Mouse (Mus musculus) heart, adult 2 months (tissue): ENCODE measurements around the gene BC004004. TPM values are rescaled to one million over a fixed set of nuclear protein-coding genes. Genes with fewer than 3 reads are reported as not detected.
"Not testable (repeated sequence)": the region's sequence is repeated elsewhere in the genome, so short reads cannot be mapped to it uniquely, and the experiment has no call there.

Experiments used
- DNase-seq, 2 experiments: peaks; one replicate each; pipeline ENCODE4 v3.0.0; 2021
- H3K27ac ChIP-seq: fragments of 200-600 bp; 2 replicates; pipeline ENCODE4 v1.8.1; 2022
- H3K27me3 ChIP-seq: fragments of 200-500 bp; 2 replicates; pipeline ENCODE4 v1.6.1; 2012; ENCODE audit warnings: mild to moderate bottlenecking, low read length, inconsistent platforms, mixed read lengths; ENCODE audit not compliant: control insufficient read depth, insufficient read depth
- H3K36me3 ChIP-seq: fragments of 200-500 bp; 2 replicates; pipeline ENCODE4 v1.6.1; 2012; ENCODE audit warnings: low read length, inconsistent platforms; ENCODE audit not compliant: control insufficient read depth, insufficient read depth
- H3K4me1 ChIP-seq: fragments of 200-500 bp; 2 replicates; pipeline ENCODE4 v1.6.1; 2011; ENCODE audit warnings: low read length; ENCODE audit not compliant: control insufficient read depth, insufficient read depth
- H3K4me3 ChIP-seq: fragments of 200-600 bp; 2 replicates; pipeline ENCODE4 v1.8.1; 2022
- H3K79me2 ChIP-seq: fragments of 200-500 bp; replicated peaks from 2 replicates; pipeline ENCODE4 v1.6.1; 2012; ENCODE audit warnings: mild to moderate bottlenecking, inconsistent platforms, low read length, moderate library complexity, mixed read lengths; ENCODE audit not compliant: control insufficient read depth, insufficient read depth
- H3K9ac ChIP-seq: fragments of 200-500 bp; 2 replicates; pipeline ENCODE4 v1.6.1; 2012; ENCODE audit warnings: low read depth, mild to moderate bottlenecking, control low read depth, inconsistent platforms, low read length, mixed read lengths
- CTCF ChIP-seq: fragments of 200-600 bp; IDR thresholded peaks from 2 replicates; pipeline ENCODE4 v1.8.1; 2022; ENCODE audit warnings: antibody characterized with exemption, mild to moderate bottlenecking, moderate library complexity
- EP300 ChIP-seq: fragments of 200-500 bp; IDR thresholded peaks from 2 replicates; pipeline ENCODE4 v1.6.1; 2011; ENCODE audit warnings: low read depth, low read length, control low read depth; ENCODE audit not compliant: insufficient read depth
- POLR2A ChIP-seq: fragments of 200-500 bp; IDR thresholded peaks from 2 replicates; pipeline ENCODE4 v1.6.1; 2011; ENCODE audit warnings: mild to moderate bottlenecking, low read depth, low read length, control low read depth; ENCODE audit not compliant: insufficient read depth
- WGBS: fragments of 180-500 bp; shearing (Covaris S2); methylation state at CpG from one replicate; pipeline ENCODE4 v1.1.7; 2018; 5-methylcytosine and 5-hydroxymethylcytosine counted together
- intact Hi-C: fragments of 180-260 bp; cut with DNase I; formaldehyde crosslinking; loops from one replicate; pipeline ENCODE4 v1.15.1; 2025
- polyA plus RNA-seq: library from polyadenylated mRNA; depleted of rRNA; stranded (reverse); fragments of >200 nt; gene quantifications from 2 replicates; pipeline ENCODE4 v1.2.3, GENCODE M21; 2012
- total RNA-seq, 2 experiments: library from RNA; stranded (reverse); gene quantifications; 2 replicates each; pipeline ENCODE4 v1.2.3; 2021

The BC004004 gene
- total and polyA plus RNA-seq, 3 experiments, result 184 to 318 (median 264) TPM

DNA sequence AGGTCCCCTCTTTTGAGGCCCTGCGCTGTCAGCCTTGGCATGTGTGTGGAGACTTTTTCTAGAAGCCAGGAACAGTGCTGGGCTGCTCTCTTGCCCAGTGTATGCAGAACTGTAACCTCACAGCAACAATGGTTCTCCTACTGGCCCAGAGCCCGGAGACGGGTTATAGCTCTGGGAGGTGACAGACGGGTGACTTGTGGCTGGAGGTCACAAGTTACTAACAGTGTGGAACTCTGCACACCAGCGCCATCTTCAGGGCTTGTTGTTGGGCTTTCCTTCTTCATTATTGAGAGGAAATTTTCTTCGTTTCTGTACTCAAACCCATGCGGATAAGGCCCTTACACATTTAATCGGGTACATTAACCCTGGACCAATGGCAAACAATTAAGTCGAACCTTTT lies 19.1 kb upstream of the BC004004 start:
- Histone ChIP-seq H3K79me2 (no peaks in the 10 kb centered on the region), H3K4me3 (no peak overlapping the region), H3K4me1 (peaks cover 19% of the 10 kb centered on the region), H3K9ac (no peak overlapping the region), H3K36me3 (no peaks in the 10 kb centered on the region), H3K27me3 (no peaks in the 10 kb centered on the region), H3K27ac (peak overlapping the region; percentile 78)
- DNase-seq, result peak in 1 of 2 experiments; percentile 70
- intact Hi-C loops, result no loop called here
- TF ChIP-seq CTCF, result peak; percentile 59
- 0 out of 2 replicates have a peak, but pooled peaks have one; percentile 14 for TF ChIP-seq EP300
- no peak for TF ChIP-seq POLR2A
- 51% methylated on average over 9 of the region's 9 CpGs for WGBS

DNA sequence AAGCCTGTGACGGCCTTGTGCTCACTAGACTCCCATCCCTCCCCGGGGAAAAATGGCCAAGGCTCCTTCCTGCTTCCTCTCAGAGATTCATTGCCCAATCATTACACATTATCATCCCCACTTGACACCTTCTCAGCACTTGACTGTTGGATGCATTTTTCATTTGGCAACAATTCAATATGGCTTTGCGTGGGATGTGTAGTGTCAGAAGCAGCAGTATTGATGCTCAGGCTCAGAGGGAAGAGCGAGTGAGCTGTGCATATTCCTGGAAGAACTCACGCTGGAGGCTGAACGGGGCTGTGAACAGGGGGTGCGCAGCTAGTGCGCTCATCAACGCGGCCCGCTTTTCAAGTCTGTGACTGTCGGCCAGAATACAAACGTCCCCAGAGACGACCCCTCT lies 17.6 kb upstream of the BC004004 start:
- H3K79me2 ChIP-seq, H3K27me3 ChIP-seq, intact Hi-C loops, H3K4me3 ChIP-seq, DNase-seq, H3K36me3 ChIP-seq: not testable (repeated sequence)
- Histone ChIP-seq H3K27ac (peak overlapping the region; percentile 81), H3K9ac (peak overlapping the region; percentile 2; the same call in 1 of the 2 replicates), H3K4me1 (peaks cover 21% of the 10 kb centered on the region)
- WGBS, result 45% methylated on average over 14 of the region's 14 CpGs

DNA sequence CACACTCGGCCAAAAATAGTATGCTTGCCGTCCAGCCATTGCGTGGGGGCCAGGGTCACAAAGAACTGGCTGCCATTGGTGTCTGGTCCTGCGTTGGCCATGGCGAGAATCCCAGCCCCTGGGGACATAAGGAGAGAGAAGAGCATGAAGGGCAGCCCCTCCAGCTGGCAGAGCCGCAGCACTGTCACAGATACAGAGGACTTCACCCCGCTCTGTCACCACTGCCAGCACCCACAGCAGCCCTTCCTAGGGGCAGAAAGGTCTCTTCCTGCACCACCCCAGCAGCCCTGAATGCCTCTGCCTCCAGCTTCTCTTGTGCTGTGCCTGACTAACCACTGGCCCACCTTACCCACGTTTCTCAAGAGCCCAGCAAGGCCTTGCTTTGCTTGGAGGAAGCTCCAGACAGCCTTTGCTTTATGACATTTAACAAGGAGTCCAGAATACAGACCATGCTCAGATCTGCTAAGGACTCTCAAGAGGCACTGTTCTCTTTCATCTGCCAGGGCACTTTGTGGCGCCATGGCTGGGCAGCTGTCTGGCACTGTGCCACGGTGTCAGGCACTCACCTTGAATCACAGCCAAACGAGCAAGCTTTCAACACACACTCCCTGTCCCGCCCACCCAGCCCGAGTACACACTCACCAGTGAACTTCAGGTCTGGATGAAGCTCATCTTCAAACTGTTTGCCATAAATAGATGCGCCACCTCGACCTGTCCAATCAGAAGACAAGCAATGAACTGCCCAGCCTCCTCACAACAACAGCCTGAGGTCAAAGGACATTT lies 16.8 kb upstream of the BC004004 start:
- H3K27ac ChIP-seq, result peak overlapping the region; percentile 81
- WGBS, result 56% methylated on average over 15 of the region's 15 CpGs
- no peaks in the 10 kb centered on the region for H3K79me2 ChIP-seq
- peak; percentile 74 to 83 for DNase-seq
- TF ChIP-seq EP300 (peak; percentile 92), CTCF (no peak)
- intact Hi-C loops, result no loop called here
- no peak overlapping the region for H3K4me3 ChIP-seq
- H3K4me1 ChIP-seq, result peaks cover 20% of the 10 kb centered on the region; the same call in 1 of the 2 replicates
- no peaks in the 10 kb centered on the region for H3K36me3 ChIP-seq
- no peaks in the 10 kb centered on the region for H3K27me3 ChIP-seq
- peak overlapping the region; percentile 33; the same call in 1 of the 2 replicates for H3K9ac ChIP-seq

DNA sequence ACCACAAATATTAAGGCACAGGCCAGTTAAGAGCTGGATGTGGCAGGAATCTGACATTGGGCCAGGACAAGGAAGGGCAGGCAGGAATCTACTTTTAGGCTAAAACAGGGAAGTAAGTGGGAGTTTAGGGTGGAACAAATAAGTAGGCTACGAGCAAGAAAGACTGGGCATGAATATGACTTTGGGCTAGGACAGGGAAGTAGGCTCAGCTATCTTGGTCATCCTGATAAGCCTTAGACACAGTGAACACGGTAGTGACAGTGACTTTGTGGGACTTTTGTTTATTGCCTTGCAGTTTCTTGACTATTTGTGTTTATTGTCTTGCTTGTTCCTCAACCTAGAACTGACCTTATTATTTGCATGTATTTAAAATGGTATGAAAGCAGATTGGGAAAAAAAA lies 15.4 kb upstream of the BC004004 start:
- Histone ChIP-seq H3K9ac (no peak overlapping the region), H3K36me3 (no peaks in the 10 kb centered on the region), H3K4me3 (no peak overlapping the region), H3K4me1 (peaks cover 22% of the 10 kb centered on the region; the same call in 1 of the 2 replicates), H3K27me3 (no peaks in the 10 kb centered on the region), H3K27ac (peak overlapping the region; percentile 81), H3K79me2 (no peaks in the 10 kb centered on the region)
- WGBS, result 57% methylated on average over 2 of the region's 2 CpGs
- no peak for DNase-seq
- TF ChIP-seq CTCF (no peak), POLR2A (no peak), EP300 (no peak)
- intact Hi-C loops, result no loop called here

DNA sequence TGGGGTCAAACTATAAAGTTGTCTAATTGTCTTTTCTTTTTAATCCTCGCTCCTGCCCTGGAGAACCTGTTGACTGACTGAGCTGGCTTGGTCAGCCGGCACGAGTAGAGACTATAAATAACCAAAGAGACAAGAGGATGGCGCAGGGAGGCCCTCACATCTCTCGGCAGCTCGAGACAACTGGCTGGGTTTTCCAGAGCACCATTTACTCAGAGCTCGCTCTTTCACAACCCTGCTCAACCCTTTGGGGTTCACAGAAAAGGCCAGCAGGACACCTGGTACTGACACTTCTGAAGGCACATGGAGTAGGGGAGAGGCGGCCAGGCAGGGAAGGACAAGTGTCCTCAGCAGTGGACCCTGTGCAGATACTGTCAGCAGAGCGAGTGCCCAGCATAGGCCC lies 14.9 kb upstream of the BC004004 start:
- peaks cover 21% of the 10 kb centered on the region; the same call in 1 of the 2 replicates for H3K4me1 ChIP-seq
- H3K27ac ChIP-seq, result peak overlapping the region; percentile 81
- no peak overlapping the region for H3K4me3 ChIP-seq
- no peaks in the 10 kb centered on the region for H3K36me3 ChIP-seq
- intact Hi-C loops, result no loop called here
- peak in 1 of 2 experiments; percentile 73 for DNase-seq
- H3K27me3 ChIP-seq, result no peaks in the 10 kb centered on the region
- TF ChIP-seq CTCF (no peak), EP300 (peak; percentile 71), POLR2A (peak; percentile 36; the same call in 1 of the 2 replicates)
- 65% methylated on average over 9 of the region's 9 CpGs for WGBS
- H3K9ac ChIP-seq, result 0 out of 2 replicates have a peak overlapping the region, but pooled peaks have one; percentile 6
- H3K79me2 ChIP-seq, result no peaks in the 10 kb centered on the region

DNA sequence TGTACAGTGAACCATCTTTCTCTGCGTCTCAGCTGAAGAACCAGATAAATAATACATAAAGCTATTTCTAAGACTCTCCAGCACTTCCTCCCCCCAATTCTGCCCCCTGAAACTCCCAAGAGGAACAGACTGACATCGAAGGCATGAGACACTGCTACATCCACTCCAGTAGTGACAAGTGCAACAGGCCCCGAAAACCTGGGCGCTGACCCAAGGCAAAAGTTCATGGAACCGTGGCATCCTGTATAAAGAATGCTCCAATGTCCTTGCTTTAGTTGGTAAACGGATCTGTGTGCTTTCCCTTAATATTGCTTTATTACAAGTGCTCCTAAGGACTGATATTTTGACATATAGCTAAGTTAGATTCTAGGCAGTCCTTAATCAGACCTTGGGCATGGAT lies 13.8 kb upstream of the BC004004 start:
- WGBS, result 74% methylated on average over 6 of the region's 6 CpGs
- peaks cover 19% of the 10 kb centered on the region; the same call in 1 of the 2 replicates for H3K4me1 ChIP-seq
- H3K79me2 ChIP-seq, H3K4me3 ChIP-seq, H3K9ac ChIP-seq, H3K27me3 ChIP-seq, H3K36me3 ChIP-seq, DNase-seq: not testable (repeated sequence)
- intact Hi-C loops, result loop anchor here (5.0 kb wide), 1 partner anchor 258 kb away; no protein-coding TSS in a partner anchor
- peak overlapping the region; percentile 81 for H3K27ac ChIP-seq
